Mouse (Mus musculus) frontal cortex, adult 2 months (tissue): ENCODE results near the gene Cd1d1. TPM values are rescaled to one million over a fixed set of nuclear protein-coding genes. Genes with fewer than 3 reads are reported as not detected.

ENCODE experiments used
- DNase-seq, 2 experiments: peaks; one replicate each; pipeline ENCODE4 v3.0.0; 2022; ENCODE audit warnings: low spot score in 1 of 2; ENCODE audit errors: extremely low spot score in 1 of 2
- polyA plus RNA-seq: library from polyadenylated mRNA; depleted of rRNA; stranded (reverse); fragments of >200 nt; gene quantifications from 2 replicates; pipeline ENCODE4 v1.2.3, GENCODE M21; 2012; rRNA removed

Cd1d1 gene
- polyA plus RNA-seq, 1 experiment, result 10.5 TPM

GRCm38 (mm10) chr3:86962665-86963435 is 36.4 kb downstream of the Cd1d1 start:
- no peak for DNase-seq

- DNase-seq, result no peak
These were observed 37.9 kb downstream of the Cd1d1 start for GRCm38 (mm10) chr3:86961395-86961669.

- DNase-seq, result no peak
These were observed 38.4 kb downstream of the Cd1d1 start for GRCm38 (mm10) chr3:86960656-86961394.

GRCm38 (mm10) chr3:86959088-86959487 is 40.2 kb downstream of the Cd1d1 start:
- DNase-seq, result no peak

- no peak for DNase-seq
These were observed 43.9 kb downstream of the Cd1d1 start for GRCm38 (mm10) chr3:86955376-86955775.

- DNase-seq, result no peak
These were observed 44.7 kb downstream of the Cd1d1 start for GRCm38 (mm10) chr3:86954521-86954920.

GRCm38 (mm10) chr3:86953819-86954218 is 45.4 kb downstream of the Cd1d1 start:
- no peak for DNase-seq

GRCm38 (mm10) chr3:86950652-86951051 is 48.6 kb downstream of the Cd1d1 start:
- DNase-seq, result no peak

Other genes with a start within 250 kb of the Cd1d1 start
- 104 and 108 TPM in 2 replicates for gene Dclk2, start 78.6 kb downstream of the Cd1d1 start, polyA plus RNA-seq
- 5.4 and 5.5 TPM in 2 replicates for gene Kirrel, start 175.3 kb upstream of the Cd1d1 start, polyA plus RNA-seq